Mouse (Mus musculus) layer of hippocampus, postnatal 14 days (tissue): Measurements from ENCODE around the gene AA986860. TPM values are rescaled to one million over a fixed set of nuclear protein-coding genes. Genes with fewer than 3 reads are reported as not detected.
A peak's percentile ranks its signal among the peaks of the same experiment; 100 is the strongest.

ENCODE experiments used
- DNase-seq, 2 experiments: peaks; one replicate each; pipeline ENCODE4 v3.0.0; 2021 to 2022; ENCODE audit warnings: low spot score in 2 of 2, mixed read lengths in 1 of 2
- total RNA-seq, 2 experiments: library from RNA; stranded (reverse); gene quantifications; 2 replicates each; pipeline ENCODE4 v1.2.3; 2021

Gene AA986860
- total RNA-seq, 2 experiments from 2014 or later, result 1.2 to 1.6 TPM

DNA sequence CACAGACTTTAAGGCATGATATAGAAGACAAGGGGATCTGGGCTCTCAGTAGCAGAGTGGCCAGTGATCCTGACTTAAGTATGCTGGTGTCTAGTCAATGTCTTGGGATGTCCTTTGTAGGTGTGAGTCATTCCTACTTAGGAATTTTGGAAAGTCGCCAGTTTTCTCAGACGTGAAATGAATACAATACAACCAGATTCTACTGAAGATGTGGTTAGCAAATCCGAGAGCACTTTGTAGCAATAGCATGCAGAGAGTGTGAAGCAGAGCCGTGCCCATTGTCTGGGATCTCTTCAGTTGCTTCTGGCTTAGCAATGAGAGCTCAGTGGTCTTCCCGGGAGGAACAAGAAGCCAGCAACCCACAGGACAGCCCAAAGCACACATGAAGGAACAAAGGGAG lies 2.7 kb downstream of the AA986860 start:
- DNase-seq, result no peak

DNA sequence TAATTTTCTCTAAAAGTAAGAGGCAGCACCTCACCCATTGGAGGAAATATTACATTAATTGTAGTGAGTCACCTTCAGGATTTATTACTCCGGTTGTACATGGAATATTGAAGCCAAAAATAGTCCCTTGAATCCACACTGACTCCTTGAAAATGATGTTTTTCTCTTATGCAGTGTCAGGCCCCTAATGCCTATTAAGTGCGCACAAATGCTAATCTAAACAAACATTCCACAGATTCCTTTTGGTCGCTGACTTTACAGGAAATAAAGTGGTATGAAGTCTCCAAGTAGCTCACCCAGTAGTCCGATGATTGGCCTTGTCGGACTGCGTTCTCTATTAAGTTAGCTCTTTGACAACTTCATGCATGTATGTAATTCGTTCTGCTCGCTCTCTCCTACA lies 3.1 kb downstream of the AA986860 start:
- no peak for DNase-seq

DNA sequence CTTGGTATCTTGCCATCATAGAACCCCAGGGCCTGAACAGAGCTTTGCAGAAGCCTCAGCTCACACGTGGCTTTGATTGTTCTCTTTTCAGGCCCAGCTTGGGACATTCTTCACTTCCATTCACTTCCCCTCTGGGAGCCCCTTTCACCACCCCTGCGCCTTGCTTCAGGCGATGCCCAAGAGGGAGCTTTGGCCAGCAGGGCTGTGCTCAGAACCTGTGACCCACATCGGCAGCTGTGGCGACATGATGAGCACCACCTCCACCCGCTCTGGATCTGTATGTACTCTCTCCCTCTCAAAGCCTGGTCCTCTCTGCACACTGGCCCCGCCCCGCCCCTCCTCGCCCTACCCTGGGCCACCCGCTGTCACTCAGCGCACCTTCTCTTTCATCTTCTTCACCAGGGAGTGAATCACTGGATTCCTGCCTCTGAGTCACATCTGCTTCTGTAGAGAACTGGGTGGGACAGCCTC lies 5.7 kb downstream of the AA986860 start:
- DNase-seq, result no peak

DNA sequence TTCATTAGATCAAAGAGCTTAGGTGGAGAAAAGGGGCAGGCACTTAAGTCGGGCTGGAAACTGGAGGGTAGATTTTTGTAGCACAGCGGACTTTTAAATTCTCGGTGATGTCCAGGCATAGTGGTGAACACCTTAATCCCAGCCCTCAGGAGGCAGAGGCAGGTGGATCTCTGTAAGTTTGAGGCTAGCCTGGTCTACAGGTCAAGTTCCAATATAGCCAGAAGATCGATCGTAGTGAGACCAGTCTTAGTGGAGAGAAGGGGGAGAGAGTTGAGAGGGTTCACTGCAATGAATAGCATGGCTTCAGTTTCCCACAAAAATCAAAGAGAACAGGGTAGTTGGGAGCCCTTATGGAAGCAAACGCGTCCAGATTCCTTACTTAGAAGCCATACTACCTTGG lies 6.1 kb downstream of the AA986860 start:
- DNase-seq, result no peak

DNA sequence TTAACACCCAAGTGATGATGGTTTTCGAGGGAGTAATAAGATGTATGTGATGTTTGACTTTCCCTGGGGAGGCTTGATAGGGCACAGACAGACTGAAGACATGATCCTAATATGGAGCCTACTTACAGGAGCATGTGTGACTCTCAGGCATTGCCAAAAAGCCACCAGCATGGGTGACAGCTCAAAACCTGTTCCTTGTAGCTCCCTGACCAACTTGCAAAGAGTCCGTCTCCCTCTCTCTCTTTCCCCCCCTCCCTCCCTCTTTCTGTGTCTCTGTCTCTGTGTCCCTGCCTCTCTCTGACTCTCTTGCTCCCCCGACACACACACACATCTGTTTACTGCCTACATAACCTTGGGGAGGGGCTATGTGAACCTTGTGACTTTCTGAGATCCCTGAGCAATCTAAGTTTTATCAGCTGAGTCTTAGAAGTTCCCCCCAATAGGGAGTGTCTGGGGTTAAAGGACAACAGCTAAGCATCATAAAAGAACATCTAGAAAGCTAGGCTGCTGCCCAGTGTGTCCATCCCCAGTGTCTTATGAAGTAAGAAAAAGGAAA lies 6.9 kb downstream of the AA986860 start:
- DNase-seq, result no peak

DNA sequence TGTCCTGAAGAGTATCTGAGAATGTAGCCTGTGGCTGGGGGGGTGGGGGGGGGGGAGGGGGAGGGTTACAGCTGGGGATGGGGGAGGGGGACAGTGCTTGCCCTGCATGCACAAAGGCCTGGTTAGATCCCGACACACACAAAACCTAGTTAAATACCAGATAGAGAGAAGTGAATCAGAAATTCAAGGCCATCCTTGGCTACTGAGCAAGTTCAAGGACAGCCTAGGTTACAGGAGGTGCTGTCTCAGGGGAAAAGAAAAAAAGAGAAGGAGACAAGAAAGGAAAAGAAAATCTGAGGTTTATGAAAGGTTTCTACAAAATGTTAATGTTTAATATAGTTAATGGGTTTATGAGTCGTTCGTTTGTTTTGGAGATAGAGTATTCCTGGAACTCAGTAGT lies 7.9 kb downstream of the AA986860 start:
- DNase-seq, result no peak

DNA sequence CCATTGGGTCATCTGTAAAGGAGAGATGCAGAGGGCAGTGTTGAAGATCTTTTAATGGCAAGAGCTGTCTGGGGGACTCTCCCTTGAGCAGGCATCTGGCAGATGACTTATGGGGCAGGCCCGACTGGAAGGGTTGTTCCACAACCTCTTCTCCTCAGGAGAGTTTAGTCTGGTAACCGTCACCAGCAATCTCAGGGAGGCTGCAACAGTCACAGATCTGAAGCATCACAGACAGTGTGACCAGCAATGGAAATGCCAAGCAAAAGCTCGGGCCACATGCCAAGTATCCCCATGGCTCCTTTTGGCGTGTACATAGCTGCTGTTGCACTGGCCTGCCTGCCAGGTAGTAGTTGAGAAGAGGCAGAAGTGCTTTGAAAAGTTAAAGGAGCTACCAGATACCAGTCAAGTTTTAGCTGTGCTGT lies 8.5 kb downstream of the AA986860 start:
- peak in 1 of 2 experiments; percentile 11 for DNase-seq

DNA sequence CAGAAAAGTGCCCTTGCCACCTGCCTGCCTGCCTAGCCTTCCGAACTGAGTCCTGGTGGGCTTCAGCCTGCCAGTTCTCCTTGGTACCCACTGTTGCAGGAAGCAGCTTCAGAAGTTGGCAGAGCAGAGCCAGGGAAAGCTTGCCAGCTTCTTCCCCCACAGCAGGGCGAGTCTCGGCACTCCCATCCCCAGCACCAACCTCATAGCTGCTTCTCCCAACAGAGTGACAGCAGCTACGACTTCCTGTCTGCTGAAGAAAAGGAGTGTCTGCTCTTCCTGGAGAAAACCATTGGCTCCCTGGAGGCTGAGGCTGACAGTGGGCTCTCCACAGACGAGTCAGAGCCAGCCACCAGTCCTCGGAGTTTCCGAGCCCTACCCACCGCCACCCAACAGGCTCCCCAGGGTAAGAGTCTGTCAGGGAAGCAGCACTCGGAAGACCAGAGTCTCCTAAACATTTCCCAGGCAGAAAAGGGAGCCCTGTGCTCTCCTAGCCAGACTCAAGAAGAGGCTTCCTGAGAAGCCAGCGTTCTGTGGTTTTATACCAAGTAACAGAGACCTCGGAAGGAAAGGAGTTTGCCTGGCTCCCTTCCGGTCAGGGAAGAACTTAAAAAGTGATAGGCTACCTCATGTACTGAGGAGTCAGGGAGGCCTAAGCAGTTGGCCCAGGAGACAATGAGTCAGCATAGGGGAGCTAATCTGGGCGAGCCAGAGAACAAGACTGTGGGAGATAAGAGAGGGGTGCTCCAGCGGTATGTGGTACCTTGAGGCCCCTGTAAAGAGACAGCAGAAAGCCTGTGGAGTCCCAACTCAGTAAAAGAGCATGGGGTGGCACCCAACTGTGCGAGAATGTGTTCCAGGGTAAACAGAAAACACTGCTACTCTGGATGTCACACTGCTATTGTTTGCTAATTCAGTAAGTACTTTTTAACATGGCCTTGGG lies 9.3 kb downstream of the AA986860 start:
- DNase-seq, result peak; percentile 47 to 65

DNA sequence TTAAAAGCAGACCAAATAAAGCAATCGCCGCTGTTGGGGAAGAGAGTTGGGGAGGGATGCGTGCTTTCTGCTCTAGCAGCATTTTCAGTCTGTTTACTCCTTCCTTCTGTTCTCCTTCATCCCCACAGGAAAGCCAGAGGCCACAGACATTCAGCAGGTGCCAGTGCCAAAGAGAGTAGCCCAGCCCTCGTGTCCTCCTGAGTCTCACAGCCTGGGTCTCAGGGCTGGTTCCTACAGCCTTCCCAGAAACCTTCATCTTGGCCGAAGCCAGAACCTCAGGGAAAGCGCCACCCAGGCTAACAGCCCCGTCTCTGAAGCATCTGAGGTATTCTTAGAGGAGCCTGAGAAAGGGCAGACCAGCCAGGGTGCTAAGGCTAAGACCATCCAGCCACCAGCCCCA lies 10.4 kb downstream of the AA986860 start:
- DNase-seq, result no peak

DNA sequence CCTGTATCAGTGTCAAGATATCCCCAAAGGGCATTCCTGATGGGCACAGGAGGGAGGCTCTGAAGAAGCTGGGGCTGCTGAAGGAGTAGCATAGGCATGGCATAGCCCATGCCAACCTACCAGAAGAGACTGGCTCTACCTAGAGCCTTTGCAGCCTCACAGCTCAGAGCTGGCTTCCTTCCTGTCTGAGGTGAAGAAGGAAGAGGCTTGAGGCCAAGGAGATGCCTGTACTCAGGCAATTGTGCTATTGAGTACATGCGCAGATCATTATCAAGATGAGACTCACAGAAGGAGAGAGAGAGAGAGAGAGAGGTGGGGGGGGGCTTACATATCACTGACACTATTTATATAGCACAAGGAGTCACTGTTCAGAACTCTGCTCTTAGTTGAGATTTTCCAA lies 12.0 kb downstream of the AA986860 start:
- no peak for DNase-seq

DNA sequence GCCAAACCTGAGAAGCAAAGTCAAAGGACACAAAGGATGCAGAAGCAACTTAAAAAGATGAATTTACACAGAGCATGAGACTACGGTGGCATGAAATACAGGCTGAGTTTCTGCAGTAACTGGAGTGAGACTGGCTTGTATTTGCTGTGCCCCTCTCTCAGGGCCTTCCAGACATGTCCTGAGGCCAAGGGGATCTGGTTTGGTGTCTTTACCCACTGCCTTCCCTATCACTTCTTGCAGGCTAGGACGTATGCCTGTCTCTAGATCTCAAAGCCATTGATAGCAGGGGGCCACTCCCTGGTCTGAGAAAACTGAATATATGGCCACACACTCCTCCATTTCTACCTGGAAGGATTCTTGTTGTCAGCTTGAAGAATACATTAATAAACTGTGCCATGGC lies 12.4 kb downstream of the AA986860 start:
- DNase-seq, result no peak

DNA sequence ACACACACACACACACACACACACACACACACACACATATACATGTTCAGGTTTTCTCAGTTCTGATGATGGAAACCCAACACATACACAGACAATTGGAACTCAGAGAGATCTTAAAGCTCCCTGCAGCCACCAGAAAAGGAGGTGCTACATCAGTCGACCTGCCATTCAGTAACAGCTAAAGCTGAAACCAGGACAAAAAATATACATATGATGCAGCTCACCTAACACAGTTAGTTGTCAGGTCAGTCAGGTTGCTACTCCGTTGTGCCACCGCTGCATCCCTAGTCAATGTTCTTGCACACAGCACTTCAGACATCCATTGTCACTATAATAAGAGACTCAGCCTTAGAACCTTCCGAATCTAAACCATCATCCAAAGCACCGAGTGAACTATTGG lies 13.2 kb downstream of the AA986860 start:
- DNase-seq, result no peak

DNA sequence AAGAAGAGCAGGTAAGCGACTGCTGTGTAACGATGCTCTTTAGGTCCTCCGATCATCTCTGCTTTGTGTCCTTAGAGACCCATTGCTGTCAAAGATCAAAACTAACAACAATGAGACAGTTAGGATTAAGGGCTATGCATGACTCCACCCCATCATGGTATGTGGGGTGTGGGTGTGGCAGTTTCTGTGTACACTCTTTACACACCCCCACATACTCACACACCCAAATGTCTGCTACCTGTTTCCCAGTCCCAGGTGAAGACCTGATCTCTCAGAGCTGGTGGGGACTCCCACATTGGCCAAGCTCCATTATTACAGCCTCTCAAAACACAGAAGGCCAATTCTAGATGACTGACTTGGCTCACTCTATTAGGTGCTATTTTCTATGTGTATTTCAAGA lies 13.8 kb downstream of the AA986860 start:
- DNase-seq, result no peak

DNA sequence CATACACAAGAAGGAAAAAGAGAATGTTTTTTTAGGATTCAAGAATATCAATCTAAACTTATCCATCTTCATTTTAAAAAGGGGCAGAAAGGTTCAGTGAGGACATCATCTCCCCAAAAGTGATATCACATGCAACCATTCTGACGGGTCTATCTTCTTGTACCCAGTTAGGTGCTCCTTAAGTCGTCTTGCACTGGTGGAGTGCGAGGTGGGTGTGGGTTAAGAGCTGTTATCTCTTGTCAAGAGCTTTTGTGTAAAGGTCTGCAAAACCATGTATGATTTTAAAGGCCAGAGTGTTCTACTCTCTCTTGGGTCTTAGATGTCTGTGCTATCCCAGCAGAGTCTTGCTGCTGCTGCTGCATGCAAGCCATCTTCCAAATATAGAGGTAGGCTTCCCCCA lies 15.0 kb downstream of the AA986860 start:
- DNase-seq, result no peak

DNA sequence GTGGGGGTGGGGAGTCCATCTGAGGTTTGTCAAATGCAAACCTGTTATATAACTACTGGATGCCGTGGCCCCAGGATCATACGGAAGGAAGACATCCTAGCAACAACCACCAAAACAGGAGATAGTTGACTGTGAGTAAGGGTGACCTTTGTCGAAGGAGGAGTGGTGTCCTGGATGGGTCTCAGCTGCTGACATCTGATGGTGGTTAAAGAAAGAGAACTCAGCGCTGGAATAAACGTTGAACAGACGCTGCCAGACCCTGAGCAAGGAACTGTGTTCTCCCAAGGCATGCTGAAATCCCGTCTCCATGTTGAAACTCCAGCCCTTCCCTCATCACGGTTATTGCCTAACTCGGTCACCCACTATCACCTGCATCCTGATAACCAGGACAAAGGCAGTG lies 27.9 kb downstream of the AA986860 start:
- DNase-seq, result no peak

DNA sequence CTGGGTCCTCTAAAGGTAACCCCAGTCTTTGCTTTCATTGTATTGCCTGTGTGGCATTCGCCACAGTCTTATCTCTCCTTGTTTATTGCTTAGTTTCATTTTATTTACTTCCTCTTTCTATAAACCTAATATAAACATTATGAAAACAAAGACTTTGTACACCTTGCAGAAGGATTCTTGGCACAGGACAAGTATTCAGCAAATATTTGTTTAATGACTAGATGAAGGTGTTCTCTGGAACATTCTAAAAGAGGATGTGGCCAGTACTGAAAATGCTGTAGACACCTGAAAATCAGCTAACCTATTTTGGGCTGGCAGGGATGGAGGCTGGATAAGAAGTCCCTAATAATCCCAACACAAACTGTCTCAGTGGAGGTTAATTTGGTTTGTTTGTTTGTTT lies 29.8 kb downstream of the AA986860 start:
- DNase-seq, result no peak

DNA sequence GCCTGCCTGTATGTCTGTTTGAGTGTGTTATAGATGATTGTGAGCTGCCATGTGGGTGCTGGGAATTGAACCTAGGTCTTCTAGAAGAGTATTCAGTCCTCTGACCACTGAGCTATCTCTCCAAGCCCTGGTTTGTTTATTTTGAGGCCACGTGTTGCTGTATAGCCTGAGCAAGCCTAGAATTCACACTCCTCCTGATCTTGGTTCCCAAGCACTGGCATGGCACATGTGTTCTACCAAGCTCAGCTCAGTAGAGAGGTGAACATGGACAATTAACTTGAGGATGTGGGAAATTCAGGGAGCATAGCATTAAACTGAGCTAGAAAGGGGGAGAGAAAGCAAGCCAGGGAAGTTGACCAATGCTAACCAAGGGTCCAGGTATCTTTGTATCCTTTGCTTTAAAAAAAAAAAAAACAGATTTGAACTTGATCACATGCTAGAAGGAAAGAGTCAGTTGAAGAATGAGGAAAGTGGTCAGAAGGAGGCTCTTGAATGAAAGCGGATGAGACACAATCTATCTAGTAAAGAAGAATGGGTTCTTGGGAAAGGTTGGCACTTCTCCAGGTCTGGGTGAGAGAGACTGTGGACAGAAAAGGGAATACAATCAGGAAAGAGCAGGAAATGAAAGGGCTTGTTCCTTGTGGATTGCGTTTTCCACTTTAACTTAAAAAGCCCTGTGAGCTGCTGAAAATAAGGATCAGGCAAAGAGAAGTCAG lies 30.4 kb downstream of the AA986860 start:
- no peak for DNase-seq

DNA sequence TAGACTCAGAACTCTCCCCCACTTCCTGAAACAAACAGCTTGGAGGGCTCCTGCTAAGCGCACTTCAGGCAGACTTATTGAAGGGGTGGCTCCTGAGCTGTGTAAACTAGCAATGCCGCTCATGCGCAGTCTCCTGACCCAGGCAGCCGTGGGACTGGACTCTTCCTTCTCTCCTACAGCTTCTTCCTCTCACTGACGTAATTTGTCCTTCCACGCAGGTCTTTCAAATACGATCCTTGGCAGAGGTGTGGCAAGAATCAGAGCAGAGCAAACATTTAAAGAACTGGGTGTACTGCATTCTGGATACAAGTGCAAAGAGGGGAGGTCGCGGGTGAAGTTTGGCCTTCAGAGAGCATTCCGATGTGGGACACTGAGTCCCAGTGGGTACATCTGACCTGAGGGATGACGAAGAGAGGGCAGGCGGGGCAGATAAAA lies 32.3 kb downstream of the AA986860 start:
- no peak for DNase-seq

DNA sequence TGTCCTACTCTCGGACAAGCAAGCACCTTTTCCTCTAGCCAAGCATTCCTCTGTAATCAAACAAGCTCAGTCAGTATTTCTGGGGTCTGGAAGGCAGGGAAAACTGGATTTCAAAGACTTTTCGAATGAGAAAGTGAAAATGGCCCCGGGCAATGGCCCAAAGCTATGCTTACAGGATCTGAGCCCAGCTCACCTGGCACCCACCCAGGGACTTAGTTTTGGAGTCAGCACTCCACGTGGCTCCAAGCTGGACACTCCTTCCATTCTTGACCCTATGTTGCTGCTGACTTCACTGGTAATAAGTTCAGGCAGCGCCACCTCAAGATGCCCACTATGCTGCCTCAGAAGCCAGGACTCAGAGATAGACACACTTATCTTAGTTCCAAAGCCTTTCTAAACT lies 35.3 kb downstream of the AA986860 start:
- no peak for DNase-seq

DNA sequence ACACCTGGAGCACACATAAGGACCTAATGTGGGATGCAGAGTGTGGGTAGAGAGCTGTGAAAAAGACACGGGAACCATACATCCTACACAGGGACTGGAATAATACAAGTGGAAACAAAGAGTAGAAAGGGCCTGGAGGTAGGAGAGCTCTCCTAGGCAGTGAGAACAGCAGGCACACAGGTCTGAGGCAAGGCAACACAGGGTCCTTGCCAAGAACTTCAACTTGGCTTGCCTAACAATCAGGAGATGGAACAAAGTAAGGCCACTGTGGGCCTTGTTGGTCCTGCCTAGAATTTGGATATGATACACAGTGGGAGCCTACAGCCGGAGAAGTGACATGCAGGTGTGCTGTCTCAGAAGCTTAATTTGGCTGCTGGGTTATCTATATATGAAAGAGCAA lies 38.1 kb downstream of the AA986860 start:
- no peak for DNase-seq

DNA sequence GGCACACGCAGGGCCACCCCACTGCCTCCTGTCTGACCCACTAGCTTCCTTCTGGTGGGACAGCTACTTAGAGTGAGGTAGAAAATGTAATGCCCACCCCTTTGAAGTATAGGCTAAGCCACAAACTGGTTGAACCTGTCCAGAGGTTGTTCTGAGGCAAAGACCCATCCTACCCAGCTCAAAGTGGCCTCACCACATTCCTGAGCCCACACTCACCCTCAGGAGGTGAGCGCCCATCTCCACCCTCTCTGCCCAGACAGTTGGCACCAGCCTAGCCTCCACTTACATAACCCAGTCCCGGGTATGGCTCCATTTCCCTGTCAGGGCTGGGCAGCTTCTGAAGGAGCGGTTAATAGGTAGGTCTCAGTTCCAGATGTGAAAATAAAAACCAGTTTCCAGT lies 38.7 kb downstream of the AA986860 start:
- DNase-seq, result no peak

DNA sequence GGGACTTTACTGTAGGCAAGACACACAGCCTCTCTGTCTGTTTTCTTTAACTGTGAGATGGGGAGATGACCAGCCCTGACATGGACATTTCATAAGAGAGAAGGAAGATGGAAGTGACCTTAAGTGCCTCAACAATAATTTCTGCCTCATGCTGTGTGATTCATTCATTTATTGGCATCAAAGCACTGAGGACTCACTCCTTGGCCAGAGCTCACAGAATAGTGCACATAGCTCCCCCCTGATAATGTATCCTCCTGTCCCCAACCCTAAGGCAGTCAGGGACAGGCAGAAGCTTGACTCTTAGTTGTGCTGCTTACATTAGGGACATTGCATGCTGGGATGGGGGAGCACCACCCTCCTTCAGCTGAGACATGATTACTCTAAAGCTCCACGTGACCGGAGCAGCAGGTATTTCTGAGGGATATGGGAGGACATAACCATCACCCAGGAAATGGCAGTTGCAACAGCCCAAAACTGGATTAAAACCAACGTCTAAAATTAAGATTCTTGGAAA lies 39.3 kb downstream of the AA986860 start:
- DNase-seq, result no peak
